Mouse (Mus musculus): ENCODE data around the gene Wdr31.

DNA sequence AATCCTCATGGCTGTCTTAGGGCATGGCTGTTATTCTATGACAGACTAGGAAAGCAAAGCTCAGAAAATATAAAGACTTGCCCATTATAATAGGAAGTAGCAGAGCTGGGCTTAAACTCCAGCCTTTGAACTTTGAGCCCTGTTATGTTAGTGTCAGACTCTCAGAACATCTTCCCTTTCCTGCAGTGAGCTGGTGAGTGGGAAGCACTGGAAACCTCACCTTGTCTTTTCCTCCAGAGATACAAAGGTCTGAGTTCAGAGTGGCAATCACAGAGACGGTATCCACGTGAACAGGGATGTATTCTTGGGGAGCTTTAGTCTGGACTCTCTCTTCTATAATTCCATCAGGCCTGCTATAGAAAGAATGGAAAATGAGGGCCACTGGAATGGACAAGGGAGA lies 7.6 kb downstream of the Wdr31 start:
- TF ChIP-seq CTCF (IDR thresholded peaks at IDR 0.05; ENCODE audit: control insufficient read depth, insufficient read depth, low read length) (no peak), POLR2A (IDR thresholded peaks at IDR 0.05; ENCODE audit: borderline replicate concordance, control insufficient read depth, low read depth, low read length) (no peak)
